In the genomic region with DNA sequence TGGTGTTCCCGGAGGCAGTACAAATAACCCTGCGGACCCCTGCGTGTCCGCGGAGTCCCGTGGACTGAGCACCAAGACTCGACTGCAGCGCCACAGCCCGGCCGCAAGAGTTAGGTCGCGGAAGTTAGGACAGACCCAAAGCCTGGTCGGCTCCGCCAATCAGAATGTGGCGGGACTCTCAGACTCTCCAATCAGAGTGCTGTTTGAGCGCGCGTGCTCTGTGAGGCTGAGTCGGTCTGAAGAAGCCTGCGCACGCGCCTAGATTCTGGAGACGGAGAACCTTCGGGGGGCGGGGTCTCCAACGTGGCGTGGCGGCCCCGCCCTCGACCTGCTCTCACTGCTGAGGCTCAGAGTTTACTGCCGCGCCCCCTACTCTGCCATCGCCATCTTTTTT, we compare ENCODE assay signal across 8 mouse cellular contexts. TPM values are rescaled to one million over a fixed set of nuclear protein-coding genes. Genes with fewer than 3 reads are reported as not detected.
DNase-seq lines count a peak whose midpoint lies in the region; ATAC-seq and TF ChIP-seq lines count a peak whose summit lies in the region.

A gene (minus strand): TSS at position 131 of the 394 bp plus-strand sequence.

- H3K36me3 ChIP-seq in ES-E14 (ENCODE audit: control insufficient read depth, insufficient read depth, low read length, poor library complexity, severe bottlenecking) = peaks cover 2% of the 10 kb centered on the region; the same call in 1 of the 2 replicates
- H3K36me3 ChIP-seq in forebrain, embryonic 15.5 days = peaks cover under 1% of the 10 kb centered on the region; the same call in 1 of the 2 replicates

- peak within 1 kb of the TSS; percentile 87 for H3K9ac ChIP-seq in ES-E14 (ENCODE audit: insufficient read depth, low read depth, low read length, poor library complexity, severe bottlenecking)
- H3K9ac ChIP-seq in forebrain, embryonic 15.5 days (replicated peaks) = peak within 1 kb of the TSS; percentile 74

- TF ChIP-seq POLR2A in lung, adult 2 months (IDR thresholded peaks at IDR 0.05; ENCODE audit: borderline replicate concordance, extremely low read depth, low read depth, low read length) = peak; percentile 97

- WGBS in forebrain, embryonic 15.5 days = under 1% methylated on average over 33 of the region's 33 CpGs
- under 1% methylated on average over 33 of the region's 33 CpGs for WGBS in lung, adult 2 months

- 0 out of 2 replicates have a peak within 1 kb of the TSS, but pooled peaks have one; percentile 10 for H3K27ac ChIP-seq in ES-E14 (ENCODE audit: insufficient read depth, low read depth, low read length, poor library complexity, severe bottlenecking)
- peak within 1 kb of the TSS; percentile 89 for H3K27ac ChIP-seq in forebrain, embryonic 15.5 days (replicated peaks)

- DNase-seq in ES-E14 (ENCODE audit: low read depth, low spot score) = peak; percentile 98
- DNase-seq in cerebellum, adult 11-12 months = peak; percentile 97
- DNase-seq in heart, postnatal 25 days (ENCODE audit: low spot score) = peak; percentile 96
- DNase-seq in layer of hippocampus, adult 18-20 months (ENCODE audit: low spot score in 2 of 2) = peak; percentile 94 to 98
- peak; percentile 92 for DNase-seq in lung, adult 2 months
- peak; percentile 96 to 98 for DNase-seq in thymus, adult 18-20 months

- H3K4me1 ChIP-seq in ES-E14 (ENCODE audit: control insufficient read depth in 2 of 2, insufficient read depth in 2 of 2, low read length in 2 of 2, poor library complexity in 1 of 2) = peaks cover 5 to 16% of the 10 kb centered on the region in 2 experiments; a peak in 3 of 4 replicates
- peaks cover 67% of the 10 kb centered on the region for H3K4me1 ChIP-seq in forebrain, embryonic 15.5 days
- peaks cover 4% of the 10 kb centered on the region; the same call in 1 of the 2 replicates for H3K4me1 ChIP-seq in lung, adult 2 months (ENCODE audit: control insufficient read depth, insufficient read depth, low read length)

- peak; percentile 96 for ATAC-seq in forebrain, embryonic 15.5 days (replicated peaks)
- ATAC-seq in neutrophil, adult 5-6 weeks (ENCODE audit: extremely low read depth, insufficient number of reproducible peaks, low FRiP score, poor library complexity, severe bottlenecking) = peak; percentile 92

- H3K4me2 ChIP-seq in forebrain, embryonic 15.5 days (replicated peaks) = peak within 1 kb of the TSS; percentile 87

- H3K27me3 ChIP-seq in forebrain, embryonic 15.5 days = no peaks in the 10 kb centered on the region

- peak; percentile 39; the same call in 1 of the 2 replicates for TF ChIP-seq CTCF in lung, adult 2 months (IDR thresholded peaks at IDR 0.05; ENCODE audit: insufficient read depth, low read length)

- in situ Hi-C loops in ES-E14 (cut with MboI; ENCODE audit: low sequenced_read_pairs in 2 of 2, unreplicated experiment in 2 of 2) = no loop called here

- intact Hi-C loops in heart, postnatal 25 days (cut with DNase I) = loop anchor here (2.0 kb wide), 2 partner anchors 66 to 76 kb away; no protein-coding TSS in a partner anchor

- peak within 1 kb of the TSS; percentile 87 to 92 for H3K4me3 ChIP-seq in ES-E14 (ENCODE audit: insufficient read depth in 1 of 2, low read depth in 1 of 2, low read length in 2 of 2, poor library complexity in 1 of 2, severe bottlenecking in 1 of 2)
- peak within 1 kb of the TSS; percentile 90 for H3K4me3 ChIP-seq in forebrain, embryonic 15.5 days
- H3K4me3 ChIP-seq in lung, adult 2 months (replicated peaks; ENCODE audit: extremely low read depth, low read depth, low read length) = peak within 1 kb of the TSS; percentile 80

- H3K9me3 ChIP-seq in ES-E14 (ENCODE audit: control insufficient read depth, insufficient read depth, low read depth, low read length) = no peaks in the 10 kb centered on the region
- H3K9me3 ChIP-seq in forebrain, embryonic 15.5 days = no peaks in the 10 kb centered on the region

TF ChIP-seq in ES-E14, 5 proteins besides CTCF, POLR2A, EP300 and RAD21:
- TF ChIP-seq CHD2 (IDR thresholded peaks at IDR 0.05; ENCODE audit: low read depth, low read length) (no peak), HCFC1 (IDR thresholded peaks at IDR 0.05; ENCODE audit: borderline replicate concordance, insufficient read depth, low read length) (no peak), ZNF384 (IDR thresholded peaks at IDR 0.05; ENCODE audit: low read depth, low read length) (no peak), MAFK (IDR thresholded peaks at IDR 0.05; ENCODE audit: insufficient read depth, low read depth, low read length) (no peak), ZC3H11A (IDR thresholded peaks at IDR 0.05; ENCODE audit: borderline replicate concordance, low read depth, low read length) (no peak)

RNA-seq across cellular contexts. Expression of the gene that starts here (rescaled TPM):
- total RNA-seq in ES-E14 (2012; rRNA removed) = 43.3 and 45.3 TPM in 2 replicates
- 66.1 and 74.5 TPM in 2 replicates for polyA plus RNA-seq in forebrain, embryonic 15.5 days (2015; fragmentation: Nextera tagmentation; extraction: Ambion mirVana)
- 10 to 100 TPM; 60.2 to 61.0 TPM for total RNA-seq in heart, postnatal 25 days (2021)
- 10 to 100 TPM; 26.9 to 30.3 TPM for total RNA-seq in layer of hippocampus, adult 18-20 months (2021)
- polyA plus RNA-seq in lung, adult 2 months (2012; rRNA removed) = 58.1 and 70.0 TPM in 2 replicates
- 26.9 and 39.7 TPM in 2 replicates for total RNA-seq in neutrophil, adult 5-6 weeks (2017)

Comparison
In these comparisons a context has a peak if more than half of its experiments do, and no peak if none do; other contexts are left out.
1. Peak in every context shown above with its lines: DNase-seq, ATAC-seq, H3K4me3 ChIP-seq and H3K27ac ChIP-seq.